19 mouse cellular contexts compared by ENCODE assay signal in genomic region chr4:97836812-97837211, GRCm38 (mm10). TPM values are rescaled to one million over a fixed set of nuclear protein-coding genes. Genes with fewer than 3 reads are reported as not detected.
A peak's percentile ranks its signal among the peaks of the same experiment; 100 is the strongest.
DNase-seq lines count a peak whose midpoint lies in the region; ATAC-seq and TF ChIP-seq lines count a peak whose summit lies in the region.
"Had no signal": no experiment of that assay in that cellular context is flagged by ENCODE, and none has a peak within 500 bp of the region (broad histone marks: within the 10 kb centered on the region; RNA-seq: fewer than 3 reads in every experiment).

No protein-coding gene starts in this region.

- H3K27ac ChIP-seq in forebrain, embryonic 13.5 days, result no peak overlapping the region
- H3K27ac ChIP-seq in forebrain, embryonic 12.5 days, result no peak overlapping the region
- no peak overlapping the region for H3K27ac ChIP-seq in hindbrain, postnatal 0 days
- no peak overlapping the region for H3K27ac ChIP-seq in hindbrain, embryonic 12.5 days
- H3K27ac ChIP-seq in kidney, embryonic 14.5 days (ENCODE audit: low read depth, low read length), result no peak overlapping the region
- H3K27ac ChIP-seq: limb, embryonic 13.5 days; stomach, postnatal 0 days had no signal

- H3K36me3 ChIP-seq in forebrain, embryonic 13.5 days (ENCODE audit: poor library complexity, severe bottlenecking), result no peaks in the 10 kb centered on the region
- H3K36me3 ChIP-seq in forebrain, embryonic 12.5 days (replicated peaks), result no peaks in the 10 kb centered on the region
- H3K36me3 ChIP-seq in hindbrain, postnatal 0 days (ENCODE audit: insufficient read depth, low read length), result no peaks in the 10 kb centered on the region
- H3K36me3 ChIP-seq in hindbrain, embryonic 12.5 days, result no peaks in the 10 kb centered on the region
- no peaks in the 10 kb centered on the region for H3K36me3 ChIP-seq in kidney, embryonic 14.5 days (ENCODE audit: control insufficient read depth, insufficient read depth, low read length)

- no peak overlapping the region for H3K9ac ChIP-seq in forebrain, embryonic 13.5 days
- H3K9ac ChIP-seq in forebrain, embryonic 12.5 days, result no peak overlapping the region
- no peak overlapping the region for H3K9ac ChIP-seq in hindbrain, postnatal 0 days (replicated peaks; ENCODE audit: low read length)
- H3K9ac ChIP-seq in hindbrain, embryonic 12.5 days, result no peak overlapping the region
- no peak overlapping the region for H3K9ac ChIP-seq in kidney, embryonic 14.5 days (ENCODE audit: low read depth, low read length)
- H3K9ac ChIP-seq: limb, embryonic 13.5 days had no signal

- 27% methylated on average over 13 of the region's 13 CpGs for WGBS in forebrain, embryonic 13.5 days
- 43% methylated on average over 13 of the region's 13 CpGs for WGBS in forebrain, embryonic 12.5 days
- WGBS in hindbrain, postnatal 0 days, result 30% methylated on average over 13 of the region's 13 CpGs
- WGBS in hindbrain, embryonic 12.5 days, result 45% methylated on average over 13 of the region's 13 CpGs
- whole genome bisulfite sequencing in kidney, embryonic 14.5 days, result 35% methylated on average over 13 of the region's 13 CpGs

- H3K4me1 ChIP-seq in forebrain, embryonic 13.5 days, result peaks cover 65% of the 10 kb centered on the region
- peaks cover 46% of the 10 kb centered on the region for H3K4me1 ChIP-seq in forebrain, embryonic 12.5 days
- H3K4me1 ChIP-seq in hindbrain, postnatal 0 days (ENCODE audit: insufficient read depth, low read length), result peaks cover 19% of the 10 kb centered on the region
- peaks cover 45% of the 10 kb centered on the region for H3K4me1 ChIP-seq in hindbrain, embryonic 12.5 days
- peaks cover 17% of the 10 kb centered on the region for H3K4me1 ChIP-seq in kidney, embryonic 14.5 days (ENCODE audit: control insufficient read depth, insufficient read depth, low read length)

- H3K4me3 ChIP-seq in forebrain, embryonic 13.5 days, result no peak overlapping the region
- no peak overlapping the region for H3K4me3 ChIP-seq in forebrain, embryonic 12.5 days (replicated peaks)
- H3K4me3 ChIP-seq in hindbrain, postnatal 0 days (ENCODE audit: low read length), result no peak overlapping the region
- no peak overlapping the region for H3K4me3 ChIP-seq in hindbrain, embryonic 12.5 days
- H3K4me3 ChIP-seq in kidney, embryonic 14.5 days (ENCODE audit: low read length), result no peak overlapping the region
- H3K4me3 ChIP-seq: erythroblast, embryonic 14.5 days; limb, embryonic 13.5 days; myocyte had no signal

- no peaks in the 10 kb centered on the region for H3K9me3 ChIP-seq in forebrain, embryonic 13.5 days (replicated peaks)
- no peaks in the 10 kb centered on the region for H3K9me3 ChIP-seq in forebrain, embryonic 12.5 days
- no peaks in the 10 kb centered on the region for H3K9me3 ChIP-seq in hindbrain, postnatal 0 days (ENCODE audit: low read length)
- H3K9me3 ChIP-seq in hindbrain, embryonic 12.5 days (replicated peaks), result no peaks in the 10 kb centered on the region
- no peaks in the 10 kb centered on the region for H3K9me3 ChIP-seq in kidney, embryonic 14.5 days (ENCODE audit: control insufficient read depth, low read length)
- H3K9me3 ChIP-seq: limb, embryonic 13.5 days had no signal

- ATAC-seq in forebrain, embryonic 13.5 days, result no peak
- ATAC-seq in forebrain, embryonic 12.5 days (ENCODE audit: low FRiP score), result no peak
- no peak for ATAC-seq in hindbrain, postnatal 0 days
- ATAC-seq in hindbrain, embryonic 12.5 days (ENCODE audit: low FRiP score), result no peak
- peak; percentile 10; the same call in 1 of the 2 replicates for ATAC-seq in megakaryocyte progenitor cell, adult 5-6 weeks (replicated peaks; ENCODE audit: poor library complexity)
- no peak for ATAC-seq in kidney, embryonic 14.5 days (ENCODE audit: low FRiP score, low TSS enrichment)
- ATAC-seq: CD4-positive, CD25-positive, alpha-beta regulatory T cell, adult 4 months; inflammation-experienced regulatory T-cells, adult 6 months had no signal

- TF ChIP-seq CTCF in hindbrain, postnatal 0 days (IDR thresholded peaks at IDR 0.05; ENCODE audit: low read depth), result no peak

- DNase-seq in hindbrain, postnatal 0 days (ENCODE audit: low spot score), result peak; percentile 39
- peak; percentile 49 for DNase-seq in retina, postnatal 1 day
- no peak for DNase-seq in retina, embryonic 14.5 days (ENCODE audit: low spot score)
- DNase-seq: cerebellum, adult 8-10 months; heart, postnatal 14 days; thymus, postnatal 25 days had no signal

- no peaks in the 10 kb centered on the region for H3K27me3 ChIP-seq in forebrain, embryonic 13.5 days
- no peaks in the 10 kb centered on the region; the same call in 1 of the 2 replicates for H3K27me3 ChIP-seq in forebrain, embryonic 12.5 days
- no peaks in the 10 kb centered on the region for H3K27me3 ChIP-seq in hindbrain, postnatal 0 days (ENCODE audit: insufficient read depth, low read length)
- H3K27me3 ChIP-seq in hindbrain, embryonic 12.5 days, result no peaks in the 10 kb centered on the region
- H3K27me3 ChIP-seq in kidney, embryonic 14.5 days (ENCODE audit: control insufficient read depth, insufficient read depth, low read length), result peaks cover 5% of the 10 kb centered on the region
- H3K27me3 ChIP-seq: limb, embryonic 13.5 days had no signal

- peak overlapping the region; percentile 5; the same call in 1 of the 2 replicates for H3K4me2 ChIP-seq in forebrain, embryonic 13.5 days
- H3K4me2 ChIP-seq in forebrain, embryonic 12.5 days, result no peak overlapping the region; the same call in 1 of the 2 replicates
- H3K4me2 ChIP-seq in hindbrain, postnatal 0 days (ENCODE audit: low read depth, low read length), result 0 out of 2 replicates have a peak overlapping the region, but pooled peaks have one; percentile 18
- H3K4me2 ChIP-seq in hindbrain, embryonic 12.5 days (replicated peaks), result no peak overlapping the region
- H3K4me2 ChIP-seq in kidney, embryonic 14.5 days (replicated peaks; ENCODE audit: low read depth, low read length), result no peak overlapping the region
- H3K4me2 ChIP-seq: limb, embryonic 13.5 days; midbrain, embryonic 11.5 days had no signal

RNA-seq across cellular contexts. Expression of gene E130114P18Rik, which starts 58.9 kb away (rescaled TPM):
- polyA plus RNA-seq in forebrain, embryonic 13.5 days (2015; fragmentation: Nextera tagmentation; extraction: Ambion mirVana), result 64.7 and 71.1 TPM in 2 replicates
- 50.8 and 52.3 TPM in 2 replicates for polyA plus RNA-seq in forebrain, embryonic 12.5 days (2016; fragmentation: Nextera tagmentation; extraction: Ambion mirVana)
- 17.1 and 22.3 TPM in 2 replicates for total RNA-seq in hindbrain, postnatal 0 days (2014; rRNA removed)
- polyA plus RNA-seq in hindbrain, postnatal 0 days (2015; fragmentation: Nextera tagmentation; extraction: Ambion mirVana), result 31.6 and 37.8 TPM in 2 replicates
- polyA plus RNA-seq in hindbrain, embryonic 12.5 days (2016; fragmentation: Nextera tagmentation; extraction: Ambion mirVana), result 28.0 and 28.2 TPM in 2 replicates
- total RNA-seq in megakaryocyte progenitor cell, adult 5-6 weeks (2015), result not detected in 2 replicates
- not detected in 2 replicates for total RNA-seq in megakaryocyte progenitor cell, adult 5-6 weeks (2017)
- polyA plus RNA-seq in kidney, embryonic 14.5 days (2014; fragmentation: Nextera tagmentation; extraction: Ambion mirVana), result 0.35 and 0.71 TPM in 2 replicates
- total RNA-seq: heart, postnatal 14 days; MEL had no signal
- polyA plus RNA-seq: CD4-positive, CD25-positive, alpha-beta regulatory T cell, adult 4 months; erythroblast, embryonic 14.5 days; inflammation-experienced regulatory T-cells, adult 6 months; myocyte had no signal

Comparison
In these comparisons a context has a peak if more than half of its experiments do, and no peak if none do; other contexts are left out.
1. H3K4me2 ChIP-seq: peak in forebrain, embryonic 13.5 days (single experiment) and hindbrain, postnatal 0 days (single experiment); none in forebrain, embryonic 12.5 days (single experiment), hindbrain, embryonic 12.5 days (single experiment) and kidney, embryonic 14.5 days (single experiment).
2. RNA of gene E130114P18Rik, which starts 58.9 kb away (polyA plus RNA-seq): 64.7 to 71.1 TPM in forebrain, embryonic 13.5 days, 50.8 to 52.3 TPM in forebrain, embryonic 12.5 days, 31.6 to 37.8 TPM in hindbrain, postnatal 0 days and 28.0 to 28.2 TPM in hindbrain, embryonic 12.5 days; 0.35 to 0.71 TPM in kidney, embryonic 14.5 days; every median in the first group is over 10 times any median in the second.